Mouse (Mus musculus) v-Abl transformed pro-B cells (cell line): Measurements from ENCODE around the gene Krt4.

Source experiments
- in situ Hi-C, 2 experiments: fragments of 400-800 bp; cut with MboI; formaldehyde crosslinking; loops; one replicate each; pipeline ENCODE4 v1.15.1; 2025; ENCODE audit not compliant: unreplicated experiment in 2 of 2

The Krt4 gene

GRCm38 (mm10) chr15:101924635-101925034 lies at the start of gene Krt4:
Gene Krt4, minus strand, starts transcription at chr15:101924735.
- in situ Hi-C loops, result no loop called here

GRCm38 (mm10) chr15:101973414-101974077 lies 49.0 kb upstream of the Krt4 start:
- in situ Hi-C loops, result no loop called here

- in situ Hi-C loops, result no loop called here
These were observed 46.0 kb upstream of the Krt4 start for GRCm38 (mm10) chr15:101970536-101970935.

GRCm38 (mm10) chr15:101966808-101967207 lies 42.3 kb upstream of the Krt4 start:
- in situ Hi-C loops, result no loop called here

- in situ Hi-C loops, result no loop called here
These were observed 34.4 kb upstream of the Krt4 start for GRCm38 (mm10) chr15:101958891-101959290.

GRCm38 (mm10) chr15:101954187-101954586 lies 29.7 kb upstream of the Krt4 start, which contains the start of gene Krt78:
Gene Krt78, minus strand, starts transcription at chr15:101954287.
- in situ Hi-C loops, result no loop called here

- in situ Hi-C loops, result no loop called here
These were observed 28.4 kb upstream of the Krt4 start for GRCm38 (mm10) chr15:101952733-101953474.

GRCm38 (mm10) chr15:101945430-101945829 lies 20.9 kb upstream of the Krt4 start:
- in situ Hi-C loops, result no loop called here

- in situ Hi-C loops, result no loop called here
These were observed 17.4 kb upstream of the Krt4 start for GRCm38 (mm10) chr15:101941948-101942347.

GRCm38 (mm10) chr15:101940274-101940829 lies 15.8 kb upstream of the Krt4 start, which contains the start of gene Krt79:
Gene Krt79, minus strand, starts transcription at chr15:101940324.
- in situ Hi-C loops, result no loop called here

GRCm38 (mm10) chr15:101938600-101939308 lies 14.2 kb upstream of the Krt4 start:
- in situ Hi-C loops, result no loop called here

- in situ Hi-C loops, result no loop called here
These were observed 8.5 kb upstream of the Krt4 start for GRCm38 (mm10) chr15:101933024-101933423.

GRCm38 (mm10) chr15:101929666-101930065 lies 5.1 kb upstream of the Krt4 start:
- in situ Hi-C loops, result no loop called here

- in situ Hi-C loops, result no loop called here
These were observed 4.6 kb upstream of the Krt4 start for GRCm38 (mm10) chr15:101929087-101929486.

- in situ Hi-C loops, result no loop called here
These were observed 3.0 kb upstream of the Krt4 start for GRCm38 (mm10) chr15:101927340-101928080.

- in situ Hi-C loops, result no loop called here
These were observed 506 bp upstream of the Krt4 start for GRCm38 (mm10) chr15:101925041-101925440.

- in situ Hi-C loops, result no loop called here
These were observed 2.2 kb downstream of the Krt4 start for GRCm38 (mm10) chr15:101922296-101922695.

GRCm38 (mm10) chr15:101916072-101916471 lies 8.5 kb downstream of the Krt4 start:
- in situ Hi-C loops, result no loop called here

GRCm38 (mm10) chr15:101904849-101905248 lies 19.7 kb downstream of the Krt4 start:
- in situ Hi-C loops, result no loop called here
